Mouse (Mus musculus) right cerebral cortex, postnatal 10 days (tissue): ENCODE measurements around the gene Arhgef6.

Experiments used
- DNase-seq, 2 experiments: peaks; one replicate each; pipeline ENCODE4 v3.0.0; 2021; ENCODE audit warnings: low spot score in 2 of 2

The Arhgef6 gene

DNA sequence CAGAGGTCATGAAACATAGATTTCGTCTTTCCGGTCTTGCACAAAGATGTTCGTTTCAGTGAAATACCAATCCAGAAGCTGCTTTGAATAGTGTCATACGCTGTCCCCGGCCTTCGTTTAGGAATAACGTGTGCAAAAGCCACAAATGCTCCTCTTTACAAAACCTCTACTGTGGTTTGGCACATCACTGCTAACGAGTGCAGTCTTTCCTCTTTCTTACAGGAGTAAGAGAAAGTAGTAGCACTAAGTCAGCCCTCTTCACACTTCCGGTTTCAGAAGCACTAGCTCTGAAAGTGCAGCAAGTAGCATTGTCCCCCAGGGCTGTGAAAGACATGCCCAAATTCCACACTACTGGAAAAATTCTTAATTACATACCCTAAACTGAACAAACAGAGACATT lies 142.2 kb downstream of the Arhgef6 start:
- DNase-seq = no peak

GRCm38 (mm10) chrX:57189335-57189734 lies 149.2 kb downstream of the Arhgef6 start:
- DNase-seq = no peak

DNA sequence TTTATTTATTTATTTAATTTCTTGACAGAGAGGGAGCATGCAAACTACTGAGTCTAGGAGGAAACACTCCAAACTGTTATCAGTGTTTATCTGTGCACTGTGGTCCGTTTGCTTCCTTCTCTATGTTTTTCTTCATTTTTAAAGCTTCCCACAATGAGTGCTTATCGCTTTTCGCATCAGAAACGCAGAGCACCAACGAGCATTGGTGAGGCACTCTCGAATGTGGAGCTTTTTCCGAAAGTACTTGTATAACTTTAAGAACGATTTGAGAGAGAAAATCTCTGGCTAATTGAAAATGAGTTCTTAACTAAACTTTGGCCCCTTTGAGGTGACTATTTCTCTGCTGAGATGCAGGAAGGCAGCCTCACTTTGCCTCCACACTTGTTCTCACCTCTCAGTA lies 151.2 kb downstream of the Arhgef6 start:
- no peak for DNase-seq

DNA sequence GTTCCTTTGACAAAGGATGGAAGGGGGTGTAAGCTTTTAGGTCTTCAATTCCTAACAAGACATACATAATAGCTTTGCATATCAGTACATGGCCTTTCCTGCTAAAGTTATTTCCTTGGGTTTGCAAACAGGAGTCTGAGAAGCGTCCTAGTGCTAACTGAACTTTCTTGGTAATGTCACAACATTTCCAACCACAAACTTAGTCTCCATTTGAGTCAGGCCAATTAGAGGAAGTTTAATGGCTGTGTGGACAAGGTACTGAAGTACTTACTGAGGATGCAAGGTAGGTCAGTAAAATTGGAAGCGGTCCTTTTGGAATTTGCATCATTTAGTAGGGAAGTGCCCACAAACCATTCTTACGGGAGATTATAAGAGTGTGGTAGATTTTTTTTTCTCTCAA lies 155.2 kb downstream of the Arhgef6 start:
- DNase-seq = no peak

- DNase-seq = no peak
Observed at GRCm38 (mm10) chrX:57182470-57182869, 156.1 kb downstream of the Arhgef6 start.
